Mouse (Mus musculus) CH12.LX (cell line): Measurements from ENCODE around the gene Nfic. TPM values are rescaled to one million over a fixed set of nuclear protein-coding genes. Genes with fewer than 3 reads are reported as not detected.

Source experiments
- DNase-seq: peaks from one replicate; pipeline ENCODE4 v3.0.0-alpha.2; 2013; ENCODE audit errors: extremely low read depth
- H3K27ac ChIP-seq: 2 replicates; pipeline ENCODE4 v1.5.1; 2012; ENCODE audit warnings: low read depth, mild to moderate bottlenecking, control low read depth, moderate library complexity; ENCODE audit not compliant: insufficient read depth
- H3K27me3 ChIP-seq: replicated peaks from 2 replicates; pipeline ENCODE3; 2012; ENCODE audit warnings: inconsistent platforms
- H3K36me3 ChIP-seq, 2 experiments: replicated peaks in 1 of 2; 2 replicates each; pipeline versions ENCODE3 to v1.6.1; 2012; ENCODE audit warnings: inconsistent platforms in 1 of 2, low read length in 1 of 2, mild to moderate bottlenecking in 1 of 2, mixed read lengths in 1 of 2, moderate library complexity in 1 of 2; ENCODE audit not compliant: control insufficient read depth in 1 of 2, insufficient read depth in 1 of 2
- H3K4me1 ChIP-seq, 2 experiments: 2 replicates each; pipeline ENCODE4 v1.6.1; 2012; ENCODE audit warnings: inconsistent platforms in 1 of 2, moderate library complexity in 1 of 2; ENCODE audit not compliant: insufficient read depth in 2 of 2, control insufficient read depth in 1 of 2
- H3K4me2 ChIP-seq: 2 replicates; pipeline ENCODE4 v1.6.1; 2012; ENCODE audit warnings: low read depth, mild to moderate bottlenecking, control low read depth; ENCODE audit not compliant: poor library complexity, insufficient read depth, severe bottlenecking
- H3K4me3 ChIP-seq, 3 experiments: fragments of 150-350 bp in 1 of 3; sonication (generic) in 1 of 3; replicated peaks in 1 of 3; 2 replicates each; pipeline versions ENCODE3 to v1.5.1; 2011 to 2012; ENCODE audit warnings: low read depth in 2 of 3, low read length in 2 of 3, mild to moderate bottlenecking in 2 of 3, moderate library complexity in 2 of 3, control low read depth in 1 of 3, improper control_type of control experiment in 1 of 3, inconsistent platforms in 1 of 3, mixed read lengths in 1 of 3; ENCODE audit not compliant: poor library complexity in 1 of 3
- H3K79me2 ChIP-seq: replicated peaks from 2 replicates; pipeline ENCODE4 v1.6.1; 2012; ENCODE audit warnings: mild to moderate bottlenecking, moderate library complexity; ENCODE audit not compliant: control insufficient read depth, poor library complexity, insufficient read depth, severe bottlenecking; ENCODE audit errors: extremely low read depth
- H3K9ac ChIP-seq: 2 replicates; pipeline ENCODE4 v1.6.1; 2012; ENCODE audit warnings: low read depth, mild to moderate bottlenecking, control low read depth, moderate library complexity; ENCODE audit not compliant: insufficient read depth
- H3K9me3 ChIP-seq: replicated peaks from 2 replicates; pipeline ENCODE3; 2012; ENCODE audit warnings: low read length, inconsistent platforms, mixed read lengths
- CHD1 ChIP-seq: IDR thresholded peaks from 2 replicates; pipeline ENCODE4 v1.6.1; 2012; ENCODE audit warnings: low read depth, low read length, improper control_type of control experiment, inconsistent platforms
- E2F4 ChIP-seq: IDR thresholded peaks from 2 replicates; pipeline ENCODE4 v1.6.1; 2011; ENCODE audit warnings: low read depth, low read length, improper control_type of control experiment; ENCODE audit not compliant: insufficient replicate concordance
- EP300 ChIP-seq: IDR thresholded peaks from 2 replicates; pipeline ENCODE4 v1.6.1; 2011; ENCODE audit warnings: low read length, improper control_type of control experiment
- ETS1 ChIP-seq: conservative IDR thresholded peaks from 2 replicates; pipeline ENCODE4 v1.6.1; 2012; ENCODE audit warnings: low read depth, mild to moderate bottlenecking, inconsistent platforms, low read length, improper control_type of control experiment, moderate library complexity
- JUN ChIP-seq: IDR thresholded peaks from 2 replicates; pipeline ENCODE4 v1.6.1; 2011; ENCODE audit warnings: low read depth, mild to moderate bottlenecking, low read length, improper control_type of control experiment, moderate library complexity; ENCODE audit not compliant: insufficient read depth
- JUND ChIP-seq: conservative IDR thresholded peaks from 2 replicates; pipeline ENCODE4 v1.6.1; 2011; ENCODE audit warnings: low read depth, low read length, improper control_type of control experiment
- KAT2A ChIP-seq: IDR thresholded peaks from 2 replicates; pipeline ENCODE4 v1.6.1; 2012; ENCODE audit warnings: low read length, improper control_type of control experiment, inconsistent platforms; ENCODE audit not compliant: insufficient replicate concordance
- MAFK ChIP-seq: IDR thresholded peaks from 2 replicates; pipeline ENCODE4 v1.6.1; 2011; ENCODE audit warnings: low read length, improper control_type of control experiment; ENCODE audit not compliant: insufficient replicate concordance
- MAX ChIP-seq: IDR thresholded peaks from 2 replicates; pipeline ENCODE4 v1.6.1; 2011; ENCODE audit warnings: low read length, improper control_type of control experiment
- NELFE ChIP-seq: IDR thresholded peaks from 2 replicates; pipeline ENCODE4 v1.6.1; 2011; ENCODE audit warnings: low read depth, low read length, improper control_type of control experiment
- NRF1 ChIP-seq: IDR thresholded peaks from 2 replicates; pipeline ENCODE4 v1.6.1; 2014; ENCODE audit warnings: low read depth, mild to moderate bottlenecking, inconsistent platforms, low read length, improper control_type of control experiment, moderate library complexity
- PAX5 ChIP-seq: IDR thresholded peaks from 2 replicates; pipeline ENCODE4 v1.6.1; 2012; ENCODE audit warnings: low read length, inconsistent platforms, mixed read lengths
- POLR2A ChIP-seq: IDR thresholded peaks from 2 replicates; pipeline ENCODE4 v1.6.1; 2011; ENCODE audit warnings: low read depth, mild to moderate bottlenecking, improper control_type of control experiment, low read length
- SMC3 ChIP-seq: IDR thresholded peaks from 2 replicates; pipeline ENCODE4 v1.6.1; 2011; ENCODE audit warnings: low read depth, low read length, improper control_type of control experiment
- TBP ChIP-seq: conservative IDR thresholded peaks from 2 replicates; pipeline ENCODE4 v1.6.1; 2011; ENCODE audit warnings: low read depth, low read length, improper control_type of control experiment
- USF2 ChIP-seq: conservative IDR thresholded peaks from 2 replicates; pipeline ENCODE4 v1.6.1; 2011; ENCODE audit warnings: low read depth, low read length, improper control_type of control experiment
- dilution Hi-C: fragments of 300-500 bp; cut with MboI; formaldehyde crosslinking; loops from 2 replicates; pipeline ENCODE4 v1.14.3; 2020; ENCODE audit warnings: low sequenced_read_pairs; ENCODE audit not compliant: extremely low pct_unique_long_range_greater_than_20kb, extremely low pct_ligation_motif_present
- in situ Hi-C: fragments of 300-500 bp; cut with MboI; formaldehyde crosslinking; loops from 3 replicates; pipeline ENCODE4 v1.14.3; 2019; ENCODE audit warnings: low sequenced_read_pairs, low pct_ligation_motif_present, low pct_unique_long_range_greater_than_20kb, mixed read lengths
- polyA plus RNA-seq: library from polyadenylated mRNA; unstranded; fragments of >175 nt; gene quantifications from 2 replicates; pipeline ENCODE4 v1.2.1, GENCODE M21; 2012; ENCODE audit warnings: low read depth; ENCODE audit not compliant: insufficient read length
- total RNA-seq, 2 experiments: library from RNA; depleted of rRNA; stranded (reverse); fragments of 300-350 nt in 1 of 2; fragments of >200 nt in 1 of 2; gene quantifications; 2 replicates each; pipeline ENCODE4 v1.2.3; 2012 to 2014

Nfic gene
- total and polyA plus RNA-seq, 3 experiments, result 0.07 to 4.7 (median 4.0) TPM

DNA sequence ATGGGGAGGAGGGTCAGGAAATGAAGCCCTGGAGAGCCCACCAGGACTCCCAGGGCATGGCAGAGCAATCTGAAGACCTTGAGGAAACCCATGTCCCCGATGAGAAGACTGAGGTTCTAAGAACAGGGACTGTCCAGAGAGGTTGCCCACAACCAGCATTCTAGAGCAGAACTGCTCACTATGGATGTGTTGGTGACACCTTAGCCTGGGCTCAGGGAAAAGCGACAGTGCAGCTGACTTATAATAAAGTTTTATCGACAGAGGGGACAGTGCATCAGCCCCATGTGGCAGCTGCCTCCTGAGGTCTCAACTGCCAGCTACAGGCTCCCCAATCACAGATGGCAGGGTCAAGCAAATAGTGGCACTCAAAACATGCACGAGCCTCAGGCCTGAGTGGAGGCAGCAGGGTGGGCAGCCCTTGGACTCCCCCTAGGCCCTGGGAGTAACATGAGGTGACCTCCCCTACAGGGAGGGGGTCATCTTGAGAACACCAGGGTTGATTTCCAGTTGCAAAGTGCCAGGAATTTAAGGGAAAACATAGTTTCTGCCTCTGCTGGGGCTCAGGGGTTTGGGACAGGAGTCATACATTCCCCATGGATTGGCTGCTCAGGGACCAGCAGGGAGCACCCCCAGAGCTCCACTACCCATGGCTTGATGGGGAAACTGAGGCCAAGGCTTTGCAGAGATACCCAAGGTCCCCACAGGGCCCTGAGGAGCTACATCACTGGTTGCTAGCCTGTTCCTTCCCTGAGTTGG is 34.2 kb downstream of the Nfic start:
- H3K9ac ChIP-seq, result no peak overlapping the region
- H3K4me1 ChIP-seq, result peaks cover 8 to 22% of the 10 kb centered on the region in 2 experiments
- DNase-seq, result no peak
- dilution Hi-C loops, result no loop called here
- H3K36me3 ChIP-seq, result peaks cover 25 to 36% of the 10 kb centered on the region in 2 experiments
- in situ Hi-C loops, result no loop called here
- H3K27ac ChIP-seq, result no peak overlapping the region
- no peak overlapping the region for H3K4me3 ChIP-seq
- no peak for TF ChIP-seq JUND
- no peak for TF ChIP-seq TBP
- no peak for TF ChIP-seq NELFE
- TF ChIP-seq E2F4, result no peak
- no peak for TF ChIP-seq USF2
- no peak for TF ChIP-seq MAX
- no peak for TF ChIP-seq ETS1
- no peak for TF ChIP-seq SMC3
- TF ChIP-seq PAX5, result no peak
- no peak for TF ChIP-seq EP300
- no peak for TF ChIP-seq NRF1
- no peak for TF ChIP-seq CHD1
- no peak for TF ChIP-seq POLR2A
- no peaks in the 10 kb centered on the region for H3K9me3 ChIP-seq
- H3K79me2 ChIP-seq, result peaks cover 22% of the 10 kb centered on the region
- peaks cover 8% of the 10 kb centered on the region for H3K27me3 ChIP-seq
- H3K4me2 ChIP-seq, result no peak overlapping the region

DNA sequence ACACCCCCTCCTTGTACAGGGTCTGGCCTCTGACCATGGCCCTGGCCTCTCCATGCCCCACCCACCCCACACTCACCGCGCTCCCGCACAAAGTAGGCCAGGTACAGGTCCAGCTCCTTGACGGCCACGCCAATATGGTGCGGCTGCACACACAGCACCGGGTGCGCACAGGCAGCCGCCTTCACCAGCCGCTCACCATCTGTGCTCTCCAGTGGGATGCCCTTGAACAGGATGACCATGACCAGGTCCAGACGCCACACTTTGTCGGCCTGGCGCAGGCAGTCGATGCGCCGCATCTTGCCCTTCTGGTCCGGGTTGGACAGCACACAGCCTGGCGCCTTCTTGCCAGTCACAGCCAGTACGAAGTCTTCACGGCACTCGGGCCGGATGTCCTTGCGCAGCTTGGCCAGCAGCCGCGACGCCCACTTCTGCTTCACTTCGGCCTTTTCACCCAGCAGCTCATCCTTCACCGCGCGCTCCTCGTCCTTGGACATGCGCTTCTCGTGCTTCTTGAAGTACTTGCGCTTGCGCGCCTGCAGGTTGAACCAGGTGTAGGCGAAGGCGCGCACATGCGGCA is 35.2 kb downstream of the Nfic start:
- Histone ChIP-seq H3K4me1 (peaks cover 9 to 19% of the 10 kb centered on the region in 2 experiments), H3K27ac (no peak overlapping the region), H3K9me3 (no peaks in the 10 kb centered on the region), H3K79me2 (peaks cover 14% of the 10 kb centered on the region), H3K9ac (no peak overlapping the region), H3K36me3 (peaks cover 25 to 44% of the 10 kb centered on the region in 2 experiments), H3K4me3 (no peak overlapping the region), H3K27me3 (peaks cover 2% of the 10 kb centered on the region), H3K4me2 (no peak overlapping the region)
- TF ChIP-seq JUN, result no peak
- no peak for TF ChIP-seq KAT2A
- no peak for TF ChIP-seq MAFK
- TF ChIP-seq POLR2A, result no peak
- in situ Hi-C loops (no loop called here), dilution Hi-C loops (no loop called here)
- DNase-seq, result no peak
